ENCODE assay signal across 8 mouse cellular contexts in the genomic region with DNA sequence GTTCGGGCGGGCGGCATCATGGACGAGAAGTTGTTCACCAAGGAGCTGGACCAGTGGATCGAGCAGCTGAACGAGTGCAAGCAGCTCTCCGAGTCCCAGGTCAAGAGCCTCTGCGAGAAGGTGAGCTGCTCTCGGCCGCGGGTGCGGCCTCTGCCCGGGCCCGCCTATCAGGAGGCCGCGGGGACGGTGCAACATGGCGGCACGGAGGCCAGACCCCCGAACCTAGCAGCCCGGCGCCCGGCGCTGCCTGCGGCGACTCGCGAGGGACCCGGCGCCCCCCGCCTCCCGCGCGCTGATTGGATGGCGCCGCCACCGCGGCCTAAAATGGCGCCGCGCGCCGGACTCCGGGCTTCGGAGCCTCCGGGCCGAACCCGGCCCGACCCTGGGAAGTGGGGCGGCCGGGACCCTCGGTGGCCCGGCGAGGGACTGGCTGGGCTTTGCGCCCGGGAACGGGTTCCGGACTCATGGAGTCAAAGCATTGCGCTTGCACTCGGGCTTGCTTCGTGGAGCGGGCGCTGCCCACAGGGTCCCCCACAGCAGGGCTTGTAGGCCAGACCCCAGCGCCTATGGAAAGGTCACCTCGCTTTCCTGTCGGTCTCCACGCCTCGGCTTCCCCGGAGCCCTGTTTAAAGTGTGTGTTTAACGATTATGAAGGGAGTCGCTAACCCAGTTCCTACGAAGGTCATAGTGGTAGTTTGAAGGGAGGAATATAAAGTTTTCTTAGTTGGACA. TPM values are rescaled to one million over a fixed set of nuclear protein-coding genes. Genes with fewer than 3 reads are reported as not detected.
A peak's percentile ranks its signal among the peaks of the same experiment; 100 is the strongest.
DNase-seq lines count a peak whose midpoint lies in the region; ATAC-seq lines count a peak whose summit lies in the region.

No protein-coding gene starts in this region.

- ATAC-seq in embryonic facial prominence, embryonic 15.5 days (ENCODE audit: insufficient number of reproducible peaks, low FRiP score, low TSS enrichment, low read depth) = peak; percentile 84
- ATAC-seq in kidney, embryonic 15.5 days (replicated peaks; ENCODE audit: low FRiP score) = peak; percentile 85
- peak; percentile 56 for ATAC-seq in liver, embryonic 13.5 days (ENCODE audit: low read depth)
- ATAC-seq in stomach, embryonic 14.5 days (ENCODE audit: insufficient number of reproducible peaks, insufficient read depth, low FRiP score, low read depth) = peak; percentile 76

- peak; percentile 47 for DNase-seq in 3T3-L1 (ENCODE audit: low read depth, low spot score)
- peak; percentile 52 for DNase-seq in adrenal gland, adult 8-10 months
- DNase-seq in heart, embryonic 10.5 days (ENCODE audit: low spot score) = peak; percentile 87
- peak; percentile 69 for DNase-seq in liver, embryonic 13.5 days
- DNase-seq in naive thymus-derived CD4-positive, alpha-beta T cell, adult 2 months (ENCODE audit: low read depth) = peak; percentile 71

- no peaks in the 10 kb centered on the region; the same call in 1 of the 2 replicates for H3K36me3 ChIP-seq in embryonic facial prominence, embryonic 15.5 days
- H3K36me3 ChIP-seq in heart, embryonic 10.5 days = peaks cover 4% of the 10 kb centered on the region; the same call in 1 of the 2 replicates
- H3K36me3 ChIP-seq in kidney, embryonic 15.5 days = peaks cover 3% of the 10 kb centered on the region; the same call in 1 of the 2 replicates
- 0 out of 2 replicates have a peak, but pooled peaks cover 3% of the 10 kb centered on the region for H3K36me3 ChIP-seq in liver, embryonic 13.5 days
- H3K36me3 ChIP-seq in stomach, embryonic 14.5 days (ENCODE audit: control insufficient read depth, insufficient read depth, low read length) = no peaks in the 10 kb centered on the region; the same call in 1 of the 2 replicates

- peak overlapping the region; percentile 100 for H3K9ac ChIP-seq in embryonic facial prominence, embryonic 15.5 days
- H3K9ac ChIP-seq in kidney, embryonic 15.5 days = peak overlapping the region; percentile 84
- H3K9ac ChIP-seq in liver, embryonic 13.5 days = peak overlapping the region; percentile 99
- peak overlapping the region; percentile 98 for H3K9ac ChIP-seq in stomach, embryonic 14.5 days (replicated peaks; ENCODE audit: low read depth, low read length)

- peak overlapping the region; percentile 96 for H3K4me3 ChIP-seq in embryonic facial prominence, embryonic 15.5 days (replicated peaks)
- peak overlapping the region; percentile 93 for H3K4me3 ChIP-seq in heart, embryonic 10.5 days
- H3K4me3 ChIP-seq in kidney, embryonic 15.5 days (replicated peaks) = peak overlapping the region; percentile 92
- H3K4me3 ChIP-seq in liver, embryonic 13.5 days (replicated peaks) = peak overlapping the region; percentile 97
- peak overlapping the region; percentile 64 for H3K4me3 ChIP-seq in stomach, embryonic 14.5 days (ENCODE audit: low read depth, low read length)

- no peaks in the 10 kb centered on the region for H3K27me3 ChIP-seq in embryonic facial prominence, embryonic 15.5 days
- H3K27me3 ChIP-seq in heart, embryonic 10.5 days (ENCODE audit: insufficient read depth, poor library complexity, severe bottlenecking) = no peaks in the 10 kb centered on the region
- H3K27me3 ChIP-seq in kidney, embryonic 15.5 days = no peaks in the 10 kb centered on the region
- H3K27me3 ChIP-seq in liver, embryonic 13.5 days = no peaks in the 10 kb centered on the region
- H3K27me3 ChIP-seq in stomach, embryonic 14.5 days (ENCODE audit: control insufficient read depth, insufficient read depth, low read length) = no peaks in the 10 kb centered on the region

- WGBS in embryonic facial prominence, embryonic 15.5 days = under 1% methylated on average over 71 of the region's 72 CpGs
- under 1% methylated on average over 72 of the region's 72 CpGs for WGBS in heart, embryonic 10.5 days
- WGBS in kidney, embryonic 15.5 days = under 1% methylated on average over 62 of the region's 72 CpGs
- WGBS in liver, embryonic 13.5 days (ENCODE audit: insufficient replicate concordance) = under 1% methylated on average over 72 of the region's 72 CpGs
- under 1% methylated on average over 71 of the region's 72 CpGs for WGBS in stomach, embryonic 14.5 days

- peak overlapping the region; percentile 68 for H3K4me2 ChIP-seq in embryonic facial prominence, embryonic 15.5 days (replicated peaks)
- H3K4me2 ChIP-seq in kidney, embryonic 15.5 days = peak overlapping the region; percentile 66
- peak overlapping the region; percentile 87 for H3K4me2 ChIP-seq in liver, embryonic 13.5 days
- peak overlapping the region; percentile 73 for H3K4me2 ChIP-seq in stomach, embryonic 14.5 days (replicated peaks; ENCODE audit: low read depth, low read length)

- peaks cover 26% of the 10 kb centered on the region for H3K4me1 ChIP-seq in embryonic facial prominence, embryonic 15.5 days
- H3K4me1 ChIP-seq in heart, embryonic 10.5 days = peaks cover 35% of the 10 kb centered on the region
- H3K4me1 ChIP-seq in kidney, embryonic 15.5 days = peaks cover 30% of the 10 kb centered on the region
- H3K4me1 ChIP-seq in liver, embryonic 13.5 days (replicated peaks) = peaks cover 51% of the 10 kb centered on the region
- H3K4me1 ChIP-seq in stomach, embryonic 14.5 days (ENCODE audit: control insufficient read depth, insufficient read depth, low read length) = peaks cover 28% of the 10 kb centered on the region

- peak overlapping the region; percentile 99 for H3K27ac ChIP-seq in embryonic facial prominence, embryonic 15.5 days (replicated peaks)
- H3K27ac ChIP-seq in heart, embryonic 10.5 days = peak overlapping the region; percentile 99
- peak overlapping the region; percentile 97 for H3K27ac ChIP-seq in kidney, embryonic 15.5 days
- peak overlapping the region; percentile 99 for H3K27ac ChIP-seq in liver, embryonic 13.5 days
- H3K27ac ChIP-seq in stomach, embryonic 14.5 days (ENCODE audit: low read length) = peak overlapping the region; percentile 100

- H3K9me3 ChIP-seq in embryonic facial prominence, embryonic 15.5 days (replicated peaks) = no peaks in the 10 kb centered on the region
- no peaks in the 10 kb centered on the region for H3K9me3 ChIP-seq in heart, embryonic 10.5 days
- no peaks in the 10 kb centered on the region for H3K9me3 ChIP-seq in kidney, embryonic 15.5 days (replicated peaks)
- H3K9me3 ChIP-seq in liver, embryonic 13.5 days (replicated peaks) = no peaks in the 10 kb centered on the region
- no peaks in the 10 kb centered on the region for H3K9me3 ChIP-seq in stomach, embryonic 14.5 days (ENCODE audit: control insufficient read depth, low read depth, low read length)

RNA-seq across cellular contexts. Expression of a gene that starts 0.7 kb away (rescaled TPM):
- 10 to 100 TPM; 67.9 to 74.5 (median 69.6) TPM for total RNA-seq in adrenal gland, adult 8-10 months (2022)
- polyA plus RNA-seq in embryonic facial prominence, embryonic 15.5 days (2015; fragmentation: Nextera tagmentation; extraction: Ambion mirVana) = 76.9 and 80.4 TPM in 2 replicates
- polyA plus RNA-seq in heart, embryonic 10.5 days (2016; fragmentation: Nextera tagmentation; extraction: Ambion mirVana) = 66.2 and 91.4 TPM in 2 replicates
- 80.2 and 80.6 TPM in 2 replicates for polyA plus RNA-seq in kidney, embryonic 15.5 days (2015; fragmentation: Nextera tagmentation; extraction: Ambion mirVana)
- 37.6 and 41.1 TPM in 2 replicates for polyA plus RNA-seq in liver, embryonic 13.5 days (2015; fragmentation: Nextera tagmentation; extraction: Ambion mirVana)
- 88.3 and 91.0 TPM in 2 replicates for polyA plus RNA-seq in stomach, embryonic 14.5 days (2014; fragmentation: Nextera tagmentation; extraction: Ambion mirVana)

RNA-seq across cellular contexts. Expression of a gene that starts 46.1 kb away (rescaled TPM):
- total RNA-seq in adrenal gland, adult 8-10 months (2022) = not detected
- polyA plus RNA-seq in embryonic facial prominence, embryonic 15.5 days (2015; fragmentation: Nextera tagmentation; extraction: Ambion mirVana) = not detected in 2 replicates
- not detected in 2 replicates for polyA plus RNA-seq in heart, embryonic 10.5 days (2016; fragmentation: Nextera tagmentation; extraction: Ambion mirVana)
- not detected in 2 replicates for polyA plus RNA-seq in kidney, embryonic 15.5 days (2015; fragmentation: Nextera tagmentation; extraction: Ambion mirVana)
- polyA plus RNA-seq in liver, embryonic 13.5 days (2015; fragmentation: Nextera tagmentation; extraction: Ambion mirVana) = not detected in 2 replicates
- polyA plus RNA-seq in stomach, embryonic 14.5 days (2014; fragmentation: Nextera tagmentation; extraction: Ambion mirVana) = not detected in 2 replicates

Comparison
In these comparisons a context has a peak if more than half of its experiments do, and no peak if none do; other contexts are left out.
1. Peak in every context shown above with its lines: DNase-seq, ATAC-seq, H3K4me3 ChIP-seq and H3K27ac ChIP-seq.